Mouse (Mus musculus): ENCODE measurements around the gene Nts.

DNA sequence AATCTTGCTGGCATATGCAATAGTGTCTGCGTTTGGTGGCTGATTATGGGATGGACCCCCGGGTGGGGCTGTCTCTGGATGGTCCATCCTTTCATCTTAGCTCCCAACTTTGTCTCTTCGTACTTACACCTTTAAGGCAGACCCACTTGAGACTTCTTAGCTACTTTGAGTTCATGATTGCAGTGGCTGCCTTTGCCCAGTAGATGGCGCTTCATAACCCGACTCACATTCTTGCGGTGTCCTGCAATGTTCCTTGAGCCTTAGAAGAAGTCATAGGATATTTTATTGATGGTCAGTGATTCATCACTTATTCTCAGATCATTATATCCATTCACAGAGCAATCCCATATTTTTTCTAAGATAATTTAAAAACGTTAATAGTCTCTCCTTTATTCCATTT lies 38.5 kb downstream of the Nts start:
- TF ChIP-seq CTCF (IDR thresholded peaks at IDR 0.05; ENCODE audit: extremely low read depth, insufficient read length, insufficient replicate concordance, low read depth, low read length): peak; percentile 72; the same call in 1 of the 2 replicates
- TF ChIP-seq POLR2A (IDR thresholded peaks at IDR 0.05; ENCODE audit: low read depth, low read length): no peak

All from small intestine, adult 2 months (tissue).